Mouse (Mus musculus): ENCODE measurements around the gene Crtc3.
A peak's percentile ranks its signal among the peaks of the same experiment; 100 is the strongest.

Crtc3 gene

GRCm38 (mm10) chr7:80680218-80680847 is 8.3 kb downstream of the Crtc3 start:
- DNase-seq = peak; percentile 50 to 61

DNA sequence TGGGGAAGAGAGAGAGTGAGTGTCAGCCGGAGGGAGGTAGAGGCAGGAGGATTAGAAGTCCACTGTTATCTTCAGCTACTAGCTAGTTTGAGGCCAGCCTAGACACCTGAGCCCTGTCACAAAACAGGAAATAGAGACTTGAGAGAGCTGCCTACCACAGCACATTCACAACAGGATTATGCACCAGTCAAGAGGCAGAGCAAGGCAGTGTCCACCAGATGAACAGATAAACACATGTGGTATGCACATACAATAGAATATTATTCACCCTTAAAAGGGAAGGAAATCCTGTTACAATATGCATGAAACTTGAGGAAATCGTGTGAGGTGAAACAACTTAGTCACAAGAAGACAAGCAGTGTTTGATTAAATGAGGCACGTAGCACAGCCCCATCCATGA is 16.4 kb downstream of the Crtc3 start:
- DNase-seq = no peak

DNA sequence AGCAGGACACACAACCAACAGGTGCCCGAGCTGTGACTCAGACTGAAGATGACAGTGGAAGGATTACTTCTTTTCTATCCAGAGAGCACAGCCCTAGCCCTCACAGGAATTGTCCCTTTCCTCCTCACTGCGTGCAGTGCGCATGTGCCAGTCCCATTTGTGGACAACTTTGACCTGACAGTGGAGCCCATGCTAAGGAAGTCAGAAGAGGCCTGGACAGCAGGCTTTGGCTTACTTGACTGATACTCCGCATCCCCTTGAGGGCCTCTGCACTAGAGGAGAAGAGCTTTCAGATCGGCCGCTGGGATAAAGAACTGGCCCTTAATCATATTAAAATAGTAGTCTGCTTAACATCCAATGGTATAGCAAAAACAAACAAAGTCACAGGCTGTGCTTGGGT is 17.8 kb downstream of the Crtc3 start:
- DNase-seq = no peak

GRCm38 (mm10) chr7:80667190-80667589 is 21.5 kb downstream of the Crtc3 start:
- DNase-seq = peak in 1 of 2 experiments; percentile 39

DNA sequence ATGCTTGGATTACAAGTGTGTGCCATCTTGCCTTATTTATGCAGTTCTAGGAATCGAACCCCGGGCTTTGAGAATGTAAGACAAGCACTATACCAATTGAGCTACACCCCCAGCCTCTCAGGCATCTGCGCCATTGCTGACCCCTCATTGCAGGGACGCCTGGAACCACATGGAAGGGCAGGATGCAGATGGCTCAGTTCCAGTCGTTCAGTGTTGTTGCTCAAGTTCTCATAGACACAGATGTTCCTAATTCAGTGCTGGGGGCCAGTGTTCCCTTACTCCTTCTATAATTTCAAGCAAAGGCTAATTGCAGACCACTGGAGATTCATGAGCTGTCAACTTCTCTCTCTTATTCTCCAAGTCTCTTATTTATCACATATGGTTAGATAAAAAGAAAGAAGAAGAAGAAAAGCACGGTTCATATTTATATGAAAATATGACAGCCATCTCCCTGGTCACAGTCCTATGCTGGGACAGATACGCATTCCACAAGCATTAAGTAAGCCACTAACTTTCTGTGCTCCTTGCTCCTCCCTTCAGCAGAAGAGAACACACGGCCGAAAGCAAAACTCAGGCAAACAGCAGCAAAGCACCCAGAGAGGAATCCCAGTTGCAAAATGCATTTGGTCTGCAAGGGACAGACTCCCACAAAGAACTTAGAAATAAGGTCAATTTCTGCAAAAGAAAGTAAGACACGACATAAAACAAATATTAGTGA is 22.3 kb downstream of the Crtc3 start:
- no peak for DNase-seq

- no peak for DNase-seq
Observed at GRCm38 (mm10) chr7:80661082-80661481, 27.6 kb downstream of the Crtc3 start.

GRCm38 (mm10) chr7:80660619-80661018 is 28.1 kb downstream of the Crtc3 start:
- no peak for DNase-seq

DNA sequence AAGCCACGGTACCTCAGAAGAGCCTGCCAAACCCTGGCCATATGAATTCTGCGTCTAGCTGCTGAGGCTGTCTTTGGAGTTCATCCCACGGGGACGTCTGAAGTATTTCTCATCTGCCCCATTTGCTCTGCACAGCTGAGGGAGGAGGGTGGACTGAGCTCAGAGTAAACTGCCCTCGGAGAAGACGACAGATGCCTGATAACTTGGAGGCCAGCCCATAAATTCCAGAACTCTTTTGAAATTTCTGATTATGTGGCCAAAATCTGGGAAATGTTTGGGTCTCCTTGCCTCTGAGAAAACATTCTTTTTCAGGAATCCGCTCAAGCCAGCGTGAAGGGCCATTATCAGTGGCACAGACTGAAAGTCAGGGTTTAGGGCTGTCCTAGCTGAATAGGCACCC is 30.8 kb downstream of the Crtc3 start:
- no peak for DNase-seq

- no peak for DNase-seq
Observed at GRCm38 (mm10) chr7:80655350-80656013, 33.2 kb downstream of the Crtc3 start.

DNA sequence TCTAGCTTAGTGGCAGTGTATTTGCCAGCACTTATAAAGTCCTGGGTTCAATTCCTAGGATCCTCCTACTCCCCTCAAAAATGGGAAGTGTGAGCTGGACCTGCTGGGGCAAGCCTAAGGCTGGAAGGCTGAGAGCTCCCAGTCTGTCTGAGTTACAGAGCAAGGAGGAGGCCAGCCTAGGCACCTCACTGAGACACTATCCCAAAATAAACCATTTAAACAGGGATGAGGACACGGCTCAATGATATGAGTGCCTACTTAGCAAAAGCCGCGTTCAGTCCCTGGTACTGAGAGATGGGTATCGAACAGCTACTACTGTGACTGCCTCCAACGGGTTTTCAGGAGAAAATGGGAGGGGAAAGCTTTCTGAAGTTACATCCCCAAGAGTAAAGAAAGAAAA is 33.8 kb downstream of the Crtc3 start:
- no peak for DNase-seq

- DNase-seq = no peak
Observed at GRCm38 (mm10) chr7:80654393-80654792, 34.3 kb downstream of the Crtc3 start.

- DNase-seq = no peak
Observed at GRCm38 (mm10) chr7:80653971-80654370, 34.7 kb downstream of the Crtc3 start.

GRCm38 (mm10) chr7:80653077-80653476 is 35.6 kb downstream of the Crtc3 start:
- DNase-seq = no peak

DNA sequence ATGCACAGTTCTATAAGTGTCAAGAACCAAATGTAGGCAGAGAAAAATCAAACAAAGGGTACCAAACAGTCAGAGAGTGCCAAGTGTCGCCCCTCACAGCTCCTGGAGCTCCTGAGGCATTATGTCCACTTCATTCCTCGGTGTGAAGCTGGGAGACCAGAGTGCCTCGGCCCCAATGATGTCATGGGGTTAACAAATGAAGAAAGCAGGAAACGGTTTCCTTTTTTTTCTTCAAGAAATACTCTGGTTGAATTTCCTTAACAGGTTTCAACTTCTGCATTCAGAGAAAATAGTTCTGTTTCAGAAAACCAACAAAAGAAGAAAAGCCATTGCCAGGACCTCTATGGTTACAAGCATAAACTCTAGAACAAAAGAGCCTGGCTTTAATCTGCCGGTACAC is 36.4 kb downstream of the Crtc3 start:
- DNase-seq = no peak

DNA sequence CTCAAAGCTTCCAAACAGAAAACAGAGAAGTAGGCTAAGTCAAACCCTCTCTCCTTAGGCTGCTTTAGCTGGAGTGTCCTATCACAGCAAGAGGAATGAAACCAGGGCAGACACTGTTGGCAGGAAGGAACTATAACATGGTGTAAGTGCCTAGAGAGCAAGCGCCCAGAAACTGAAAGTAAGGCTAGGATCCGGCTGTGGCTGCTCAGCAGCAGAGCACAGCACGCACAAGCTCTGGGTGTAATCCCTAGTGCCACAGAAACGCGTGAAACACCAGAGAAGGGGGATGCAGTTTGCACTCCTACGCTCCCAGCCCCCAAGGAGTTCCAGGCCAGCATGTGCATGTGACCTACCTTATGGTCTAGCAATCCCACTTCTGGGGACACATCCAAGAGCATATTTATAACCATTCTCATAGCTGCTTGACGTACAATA is 41.2 kb downstream of the Crtc3 start:
- DNase-seq = peak; percentile 38 to 58

GRCm38 (mm10) chr7:80646093-80647025 is 42.3 kb downstream of the Crtc3 start:
- no peak for DNase-seq

DNA sequence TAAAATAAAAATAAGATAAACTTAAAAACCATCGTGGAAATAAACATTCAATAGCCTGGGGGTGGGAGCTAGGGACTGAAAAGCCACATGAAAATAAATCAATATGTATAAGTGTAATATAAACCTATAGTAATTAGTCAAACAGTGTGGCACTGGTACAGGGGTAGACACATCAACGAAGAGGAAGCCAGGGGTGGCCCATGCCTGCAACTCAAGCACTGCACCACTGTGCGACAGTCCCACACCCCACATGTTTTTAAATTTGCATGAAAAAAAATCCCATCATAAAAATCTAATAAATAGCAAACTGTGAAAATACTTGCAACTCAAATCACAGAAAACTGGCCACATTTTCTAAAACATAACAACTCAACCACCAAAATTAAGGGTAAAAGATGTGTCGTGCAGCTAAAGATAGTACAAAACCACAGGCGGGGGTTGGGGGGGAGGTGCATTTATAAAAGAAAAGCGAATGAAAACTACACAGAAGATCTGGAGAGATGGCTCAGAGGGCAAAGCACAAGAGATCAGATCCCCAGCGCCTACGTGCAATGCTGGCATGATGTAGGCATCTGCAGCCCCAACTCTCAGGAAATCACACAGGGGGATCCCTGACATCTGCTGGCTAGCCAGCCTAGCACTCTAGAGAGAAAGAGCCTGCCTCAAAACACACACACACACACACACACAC is 45.6 kb downstream of the Crtc3 start:
- peak in 1 of 2 experiments; percentile 52 for DNase-seq

DNA sequence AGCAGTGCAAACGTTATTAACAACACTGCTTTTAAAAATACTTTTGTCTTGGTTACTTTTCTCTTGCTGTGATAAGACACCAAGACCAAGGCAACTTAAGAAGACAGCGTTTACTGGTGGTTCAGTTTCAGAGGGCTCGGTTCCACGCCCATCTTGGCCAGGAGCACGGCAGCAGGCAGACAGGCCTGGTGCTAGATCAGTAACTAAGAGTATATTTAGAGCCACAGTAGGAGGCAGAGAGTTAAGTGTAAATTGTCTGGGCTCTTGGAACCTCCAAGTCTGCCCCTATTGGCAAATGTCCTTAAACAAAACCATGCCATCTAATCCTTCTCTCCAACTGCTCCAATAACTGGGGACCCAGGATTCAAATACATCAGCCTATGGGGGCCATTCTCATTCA is 46.1 kb downstream of the Crtc3 start:
- DNase-seq = no peak

- DNase-seq = no peak
Observed at GRCm38 (mm10) chr7:80641899-80642298, 46.8 kb downstream of the Crtc3 start.

DNA sequence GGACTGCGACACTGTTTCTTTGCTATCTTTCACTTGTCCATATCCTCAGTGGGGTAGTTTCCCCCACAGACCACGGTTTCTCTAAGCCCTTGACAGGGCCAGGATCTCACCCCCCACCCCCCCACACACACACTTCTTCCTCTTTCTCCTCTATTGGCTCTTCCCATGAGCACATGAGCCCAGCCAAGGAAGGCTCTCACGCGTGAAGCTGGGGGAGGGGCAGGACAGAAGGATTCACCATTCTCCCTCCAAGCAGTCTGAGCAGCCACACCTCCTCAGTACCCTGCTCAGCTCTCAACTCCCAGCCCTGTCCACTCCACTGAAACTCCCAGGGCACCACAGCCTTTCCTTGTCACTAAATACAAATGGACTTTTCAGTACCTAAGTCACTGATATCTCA is 47.2 kb downstream of the Crtc3 start:
- DNase-seq = no peak

- DNase-seq = no peak
Observed at GRCm38 (mm10) chr7:80639981-80640380, 48.7 kb downstream of the Crtc3 start.

GRCm38 (mm10) chr7:80638460-80638859 is 50.2 kb downstream of the Crtc3 start:
- DNase-seq = no peak
